Mouse (Mus musculus): ENCODE measurements around the gene Smyd3. TPM values are rescaled to one million over a fixed set of nuclear protein-coding genes. Genes with fewer than 3 reads are reported as not detected.

The Smyd3 gene
- total RNA-seq, 2 experiments from 2014 or later, result 13.6 to 14.0 TPM

GRCm38 (mm10) chr1:179461019-179461814, 56.6 kb downstream of the Smyd3 start:
- DNase-seq (ENCODE audit: low spot score in 2 of 2), result no peak

GRCm38 (mm10) chr1:179458987-179459368, 58.9 kb downstream of the Smyd3 start:
- no peak for DNase-seq (ENCODE audit: low spot score in 2 of 2)

- DNase-seq (ENCODE audit: low spot score in 2 of 2), result no peak
Observed at GRCm38 (mm10) chr1:179458236-179458986, 59.4 kb downstream of the Smyd3 start.

- no peak for DNase-seq (ENCODE audit: low spot score in 2 of 2)
Observed at GRCm38 (mm10) chr1:179454600-179454999, 63.2 kb downstream of the Smyd3 start.

GRCm38 (mm10) chr1:179451211-179451610, 66.6 kb downstream of the Smyd3 start:
- no peak for DNase-seq (ENCODE audit: low spot score in 2 of 2)

- DNase-seq (ENCODE audit: low spot score in 2 of 2), result no peak
Observed at GRCm38 (mm10) chr1:179446845-179447212, 71.0 kb downstream of the Smyd3 start.

GRCm38 (mm10) chr1:179446127-179446844, 71.6 kb downstream of the Smyd3 start:
- no peak for DNase-seq (ENCODE audit: low spot score in 2 of 2)

- DNase-seq (ENCODE audit: low spot score in 2 of 2), result no peak
Observed at GRCm38 (mm10) chr1:179443835-179444234, 74.0 kb downstream of the Smyd3 start.

GRCm38 (mm10) chr1:179443423-179443822, 74.4 kb downstream of the Smyd3 start:
- DNase-seq (ENCODE audit: low spot score in 2 of 2), result no peak

- DNase-seq (ENCODE audit: low spot score in 2 of 2), result no peak
Observed at GRCm38 (mm10) chr1:179436596-179436995, 81.2 kb downstream of the Smyd3 start.

GRCm38 (mm10) chr1:179434443-179435260, 83.2 kb downstream of the Smyd3 start:
- DNase-seq (ENCODE audit: low spot score in 2 of 2), result no peak

GRCm38 (mm10) chr1:179433828-179434227, 84.0 kb downstream of the Smyd3 start:
- DNase-seq (ENCODE audit: low spot score in 2 of 2), result no peak

GRCm38 (mm10) chr1:179433355-179433754, 84.5 kb downstream of the Smyd3 start:
- no peak for DNase-seq (ENCODE audit: low spot score in 2 of 2)

- no peak for DNase-seq (ENCODE audit: low spot score in 2 of 2)
Observed at GRCm38 (mm10) chr1:179430077-179430476, 87.8 kb downstream of the Smyd3 start.

- DNase-seq (ENCODE audit: low spot score in 2 of 2), result no peak
Observed at GRCm38 (mm10) chr1:179424879-179425472, 92.9 kb downstream of the Smyd3 start.

GRCm38 (mm10) chr1:179419091-179419490, 98.8 kb downstream of the Smyd3 start:
- DNase-seq (ENCODE audit: low spot score in 2 of 2), result no peak

GRCm38 (mm10) chr1:179408086-179408485, 109.8 kb downstream of the Smyd3 start:
- no peak for DNase-seq (ENCODE audit: low spot score in 2 of 2)

- no peak for DNase-seq (ENCODE audit: low spot score in 2 of 2)
Observed at GRCm38 (mm10) chr1:179400835-179401234, 117.0 kb downstream of the Smyd3 start.

GRCm38 (mm10) chr1:179398639-179399038, 119.2 kb downstream of the Smyd3 start:
- DNase-seq (ENCODE audit: low spot score in 2 of 2), result no peak

GRCm38 (mm10) chr1:179386237-179386975, 131.4 kb downstream of the Smyd3 start:
- no peak for DNase-seq (ENCODE audit: low spot score in 2 of 2)
